Mouse (Mus musculus): ENCODE results near the gene Hist1h4f. TPM values are rescaled to one million over a fixed set of nuclear protein-coding genes. Genes with fewer than 3 reads are reported as not detected.
"Not testable (repeated sequence)": the region's sequence is repeated elsewhere in the genome, so short reads cannot be mapped to it uniquely, and the experiment has no call there.

The Hist1h4f gene
- polyA plus RNA-seq, 1 experiment from 2014 or later: 1.6 TPM

DNA sequence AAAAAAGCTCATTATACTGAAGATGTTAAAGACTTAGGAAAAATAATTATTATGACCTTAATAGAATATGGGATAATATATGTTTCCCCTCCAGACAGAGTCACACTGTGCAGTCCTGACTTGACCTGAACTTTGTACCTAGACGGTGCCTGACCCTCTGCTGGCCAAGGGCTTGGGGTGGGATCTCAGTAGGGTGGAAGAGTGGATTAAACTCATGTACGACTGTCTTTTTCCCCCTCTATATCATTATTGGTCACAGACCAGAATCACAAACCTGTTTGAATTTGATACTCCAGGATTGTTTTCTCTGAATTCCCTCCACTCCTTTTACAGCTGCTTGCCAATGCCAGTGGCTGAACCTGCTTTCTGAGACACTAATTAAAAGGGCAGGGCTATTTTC is 9.3 kb upstream of the Hist1h4f start:
- H3K4me3 ChIP-seq (replicated peaks; ENCODE audit: low read length); ATAC-seq (ENCODE audit: insufficient read depth, low FRiP score); H3K9me3 ChIP-seq (replicated peaks; ENCODE audit: control insufficient read depth, low read length); H3K36me3 ChIP-seq (ENCODE audit: control insufficient read depth, insufficient read depth, low read length); H3K4me1 ChIP-seq (ENCODE audit: control insufficient read depth, insufficient read depth, low read length); H3K27me3 ChIP-seq (ENCODE audit: control insufficient read depth, insufficient read depth, low read length): not testable (repeated sequence)
- peak overlapping the region; percentile 24; the same call in 1 of the 2 replicates for H3K27ac ChIP-seq (ENCODE audit: low read length)
- WGBS: 16% methylated on average over 2 of the region's 2 CpGs
- H3K9ac ChIP-seq (ENCODE audit: low read length): 0 out of 2 replicates have a peak overlapping the region, but pooled peaks have one; percentile 9
- H3K4me2 ChIP-seq (ENCODE audit: low read depth, low read length): peak overlapping the region; percentile 22; the same call in 1 of the 2 replicates

DNA sequence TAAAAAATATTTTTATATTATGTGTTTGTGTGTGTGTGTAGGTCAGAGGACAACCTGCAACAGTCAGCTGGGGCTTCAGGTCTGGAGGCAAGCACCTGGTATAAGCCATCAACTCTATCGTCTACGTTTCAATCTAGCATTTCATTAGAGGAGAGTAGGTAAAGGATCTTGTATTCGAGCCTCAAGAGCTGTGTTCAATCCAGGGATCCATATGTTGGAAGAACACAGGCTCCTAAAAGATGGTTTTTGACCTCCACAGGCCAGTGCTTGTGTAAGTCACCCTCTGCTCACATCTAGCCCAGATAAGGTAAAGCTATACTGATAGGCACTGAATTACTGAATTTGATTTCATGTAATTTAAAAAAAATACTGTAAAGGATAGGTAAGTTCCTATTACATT is 5.5 kb upstream of the Hist1h4f start:
- WGBS: 57% methylated on average over 3 of the region's 3 CpGs
- Histone ChIP-seq H3K27ac (ENCODE audit: low read length) (0 out of 2 replicates have a peak overlapping the region, but pooled peaks have one; percentile 64), H3K4me2 (ENCODE audit: low read depth, low read length) (peak overlapping the region; percentile 37), H3K36me3 (ENCODE audit: control insufficient read depth, insufficient read depth, low read length) (no peaks in the 10 kb centered on the region), H3K4me1 (ENCODE audit: control insufficient read depth, insufficient read depth, low read length) (no peaks in the 10 kb centered on the region; the same call in 1 of the 2 replicates), H3K9ac (ENCODE audit: low read length) (no peak overlapping the region), H3K27me3 (ENCODE audit: control insufficient read depth, insufficient read depth, low read length) (no peaks in the 10 kb centered on the region), H3K9me3 (replicated peaks; ENCODE audit: control insufficient read depth, low read length) (no peaks in the 10 kb centered on the region), H3K4me3 (replicated peaks; ENCODE audit: low read length) (no peak overlapping the region)
- no peak for ATAC-seq (ENCODE audit: insufficient read depth, low FRiP score)

GRCm38 (mm10) chr13:23555839-23556416 is 4.5 kb upstream of the Hist1h4f start:
- peak overlapping the region; percentile 85 for H3K9ac ChIP-seq (ENCODE audit: low read length)
- ATAC-seq (ENCODE audit: insufficient read depth, low FRiP score): peak; percentile 78
- H3K9me3 ChIP-seq (replicated peaks; ENCODE audit: control insufficient read depth, low read length): no peaks in the 10 kb centered on the region
- no peaks in the 10 kb centered on the region; the same call in 1 of the 2 replicates for H3K4me1 ChIP-seq (ENCODE audit: control insufficient read depth, insufficient read depth, low read length)
- H3K27me3 ChIP-seq (ENCODE audit: control insufficient read depth, insufficient read depth, low read length): no peaks in the 10 kb centered on the region
- H3K27ac ChIP-seq (ENCODE audit: low read length): peak overlapping the region; percentile 98
- H3K36me3 ChIP-seq (ENCODE audit: control insufficient read depth, insufficient read depth, low read length): no peaks in the 10 kb centered on the region
- H3K4me3 ChIP-seq (replicated peaks; ENCODE audit: low read length): peak overlapping the region; percentile 67
- WGBS: under 1% methylated on average over 18 of the region's 18 CpGs
- H3K4me2 ChIP-seq (ENCODE audit: low read depth, low read length): peak overlapping the region; percentile 94

- under 1% methylated on average over 51 of the region's 54 CpGs for WGBS
- peak overlapping the region; percentile 94 for H3K4me2 ChIP-seq (ENCODE audit: low read depth, low read length)
- H3K4me1 ChIP-seq (ENCODE audit: control insufficient read depth, insufficient read depth, low read length): peaks cover 4% of the 10 kb centered on the region; the same call in 1 of the 2 replicates
- peak overlapping the region; percentile 67 for H3K4me3 ChIP-seq (replicated peaks; ENCODE audit: low read length)
- ATAC-seq (ENCODE audit: insufficient read depth, low FRiP score): peak; percentile 90
- no peaks in the 10 kb centered on the region for H3K27me3 ChIP-seq (ENCODE audit: control insufficient read depth, insufficient read depth, low read length)
- H3K9me3 ChIP-seq (replicated peaks; ENCODE audit: control insufficient read depth, low read length): no peaks in the 10 kb centered on the region
- peak overlapping the region; percentile 85 for H3K9ac ChIP-seq (ENCODE audit: low read length)
- peak overlapping the region; percentile 98 for H3K27ac ChIP-seq (ENCODE audit: low read length)
- H3K36me3 ChIP-seq (ENCODE audit: control insufficient read depth, insufficient read depth, low read length): no peaks in the 10 kb centered on the region
Measured at GRCm38 (mm10) chr13:23554925-23555838, 3.7 kb upstream of the Hist1h4f start.

DNA sequence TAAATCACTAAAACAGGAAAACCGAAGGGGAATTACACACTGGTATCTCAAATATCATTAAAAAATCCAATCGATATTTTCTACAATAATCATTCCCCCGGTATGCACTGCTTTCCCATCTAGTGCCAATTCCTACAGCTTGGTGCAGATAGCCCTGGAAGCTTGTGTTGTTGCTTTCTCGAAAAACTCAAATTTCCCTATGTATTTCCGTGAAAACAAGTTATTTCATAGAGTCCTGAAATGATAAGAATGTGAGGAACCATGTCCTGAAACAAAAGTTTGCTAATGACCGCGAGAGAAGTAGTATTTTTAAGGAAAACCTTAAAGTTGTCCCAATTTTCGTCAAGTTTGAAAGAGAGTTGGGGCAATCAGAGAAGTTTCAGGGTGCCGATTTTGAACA is 2.9 kb upstream of the Hist1h4f start:
- Histone ChIP-seq H3K4me1 (ENCODE audit: control insufficient read depth, insufficient read depth, low read length) (peaks cover 4% of the 10 kb centered on the region; the same call in 1 of the 2 replicates), H3K4me2 (ENCODE audit: low read depth, low read length) (peak overlapping the region; percentile 94), H3K9ac (ENCODE audit: low read length) (peak overlapping the region; percentile 85), H3K27me3 (ENCODE audit: control insufficient read depth, insufficient read depth, low read length) (no peaks in the 10 kb centered on the region), H3K36me3 (ENCODE audit: control insufficient read depth, insufficient read depth, low read length) (no peaks in the 10 kb centered on the region), H3K4me3 (replicated peaks; ENCODE audit: low read length) (peak overlapping the region; percentile 67), H3K9me3 (replicated peaks; ENCODE audit: control insufficient read depth, low read length) (no peaks in the 10 kb centered on the region), H3K27ac (ENCODE audit: low read length) (peak overlapping the region; percentile 98)
- no peak for ATAC-seq (ENCODE audit: insufficient read depth, low FRiP score)
- WGBS: 18% methylated on average over 9 of the region's 9 CpGs

DNA sequence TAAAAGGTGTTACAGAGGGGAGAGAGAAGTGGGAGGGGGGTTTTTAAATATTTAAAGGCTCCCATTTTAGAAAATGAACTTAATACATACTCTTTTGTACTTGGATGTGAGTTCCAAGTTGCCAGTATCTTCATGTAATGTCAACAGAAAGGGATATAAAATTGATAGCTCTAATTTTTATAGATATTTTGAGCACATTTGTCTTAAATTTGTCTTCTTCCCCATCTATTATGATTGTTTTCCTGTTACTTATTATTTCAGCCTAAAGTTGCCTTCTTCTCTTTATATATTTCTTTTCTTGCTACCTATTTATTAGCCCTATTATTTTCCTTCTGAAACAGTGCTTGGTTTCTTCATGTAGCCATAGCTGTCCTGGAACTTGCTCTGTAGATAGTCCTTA is 1.5 kb upstream of the Hist1h4f start, which contains the start of gene Hist1h1d:
Gene Hist1h1d (plus strand): TSS at position 301 of the 400 bp plus-strand sequence.
- Histone ChIP-seq H3K9me3 (replicated peaks; ENCODE audit: control insufficient read depth, low read length) (no peaks in the 10 kb centered on the region), H3K4me3 (replicated peaks; ENCODE audit: low read length) (0 out of 2 replicates have a peak within 1 kb of the TSS, but pooled peaks have one; percentile 3), H3K27me3 (ENCODE audit: control insufficient read depth, insufficient read depth, low read length) (no peaks in the 10 kb centered on the region), H3K4me2 (ENCODE audit: low read depth, low read length) (peak within 1 kb of the TSS; percentile 50), H3K27ac (ENCODE audit: low read length) (peak within 1 kb of the TSS; percentile 98), H3K36me3 (ENCODE audit: control insufficient read depth, insufficient read depth, low read length) (no peaks in the 10 kb centered on the region), H3K4me1 (ENCODE audit: control insufficient read depth, insufficient read depth, low read length) (peaks cover 4% of the 10 kb centered on the region; the same call in 1 of the 2 replicates), H3K9ac (ENCODE audit: low read length) (peak within 1 kb of the TSS; percentile 48)
- ATAC-seq (ENCODE audit: insufficient read depth, low FRiP score): no peak

DNA sequence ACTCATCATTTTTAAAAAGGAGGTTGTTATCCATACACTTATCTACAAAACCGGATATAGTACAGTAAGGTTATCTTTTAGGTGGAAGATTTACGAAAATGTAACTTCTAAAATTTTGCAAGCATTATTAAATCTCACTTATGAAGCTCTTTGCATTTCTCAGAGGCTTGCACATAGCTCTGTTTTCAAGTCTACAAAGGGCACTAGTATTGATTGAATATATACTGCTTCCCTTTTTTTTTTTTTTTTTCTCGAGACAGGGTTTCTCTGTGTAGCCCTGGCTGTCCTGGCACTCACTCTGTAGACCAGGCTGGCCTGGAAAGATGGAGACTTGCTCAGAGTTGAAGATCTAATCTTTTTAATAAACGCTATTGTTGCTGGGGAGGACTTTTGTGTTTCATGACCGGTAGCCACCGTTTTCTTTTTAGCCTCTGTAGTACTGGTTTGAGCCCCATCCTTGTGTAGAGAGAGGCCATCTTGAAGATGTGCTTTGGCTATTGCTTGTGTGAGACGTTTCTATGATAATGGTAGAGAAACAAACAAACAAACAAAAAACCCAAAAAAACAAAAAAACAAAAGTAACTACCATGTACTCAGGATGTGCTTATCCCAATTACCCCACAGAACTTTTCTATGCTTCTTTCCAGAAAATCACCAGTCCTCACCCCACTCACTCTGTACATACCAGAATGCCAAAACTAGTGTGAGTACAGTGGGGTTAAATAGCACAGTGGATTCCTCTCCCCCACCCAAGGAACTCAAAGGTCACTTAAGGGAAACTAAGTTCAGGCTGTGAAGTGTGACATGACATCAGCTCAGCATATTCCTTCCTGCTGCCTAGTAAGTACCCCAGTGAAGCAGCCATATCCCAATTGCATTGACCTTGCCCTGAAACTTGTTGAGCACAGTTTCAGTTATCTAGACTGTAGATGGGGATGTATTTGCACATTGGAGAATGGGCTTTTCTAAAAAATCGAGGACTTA is 775 bp upstream of the Hist1h4f start:
- Histone ChIP-seq H3K27me3 (ENCODE audit: control insufficient read depth, insufficient read depth, low read length) (no peaks in the 10 kb centered on the region), H3K27ac (ENCODE audit: low read length) (peak overlapping the region; percentile 91), H3K9me3 (replicated peaks; ENCODE audit: control insufficient read depth, low read length) (no peaks in the 10 kb centered on the region), H3K9ac (ENCODE audit: low read length) (peak overlapping the region; percentile 48), H3K4me2 (ENCODE audit: low read depth, low read length) (peak overlapping the region; percentile 50), H3K4me1 (ENCODE audit: control insufficient read depth, insufficient read depth, low read length) (peaks cover 4% of the 10 kb centered on the region; the same call in 1 of the 2 replicates), H3K4me3 (replicated peaks; ENCODE audit: low read length) (peak overlapping the region; percentile 50), H3K36me3 (ENCODE audit: control insufficient read depth, insufficient read depth, low read length) (no peaks in the 10 kb centered on the region)
- no peak for ATAC-seq (ENCODE audit: insufficient read depth, low FRiP score)
- 40% methylated on average over 8 of the region's 8 CpGs for WGBS

GRCm38 (mm10) chr13:23550761-23551145 is 695 bp downstream of the Hist1h4f start:
- Histone ChIP-seq H3K4me3 (replicated peaks; ENCODE audit: low read length) (peak overlapping the region; percentile 50), H3K9ac (ENCODE audit: low read length) (peak overlapping the region; percentile 68), H3K4me1 (ENCODE audit: control insufficient read depth, insufficient read depth, low read length) (0 out of 2 replicates have a peak, but pooled peaks cover 5% of the 10 kb centered on the region), H3K36me3 (ENCODE audit: control insufficient read depth, insufficient read depth, low read length) (no peaks in the 10 kb centered on the region), H3K9me3 (replicated peaks; ENCODE audit: control insufficient read depth, low read length) (no peaks in the 10 kb centered on the region), H3K27ac (ENCODE audit: low read length) (peak overlapping the region; percentile 91), H3K27me3 (ENCODE audit: control insufficient read depth, insufficient read depth, low read length) (no peaks in the 10 kb centered on the region), H3K4me2 (ENCODE audit: low read depth, low read length) (peak overlapping the region; percentile 50)
- no peak for ATAC-seq (ENCODE audit: insufficient read depth, low FRiP score)
- 6% methylated on average over 3 of the region's 3 CpGs for WGBS

All from stomach, embryonic 16.5 days (tissue).